Mouse (Mus musculus): ENCODE data around the gene Ankzf1.

Gene Ankzf1

DNA sequence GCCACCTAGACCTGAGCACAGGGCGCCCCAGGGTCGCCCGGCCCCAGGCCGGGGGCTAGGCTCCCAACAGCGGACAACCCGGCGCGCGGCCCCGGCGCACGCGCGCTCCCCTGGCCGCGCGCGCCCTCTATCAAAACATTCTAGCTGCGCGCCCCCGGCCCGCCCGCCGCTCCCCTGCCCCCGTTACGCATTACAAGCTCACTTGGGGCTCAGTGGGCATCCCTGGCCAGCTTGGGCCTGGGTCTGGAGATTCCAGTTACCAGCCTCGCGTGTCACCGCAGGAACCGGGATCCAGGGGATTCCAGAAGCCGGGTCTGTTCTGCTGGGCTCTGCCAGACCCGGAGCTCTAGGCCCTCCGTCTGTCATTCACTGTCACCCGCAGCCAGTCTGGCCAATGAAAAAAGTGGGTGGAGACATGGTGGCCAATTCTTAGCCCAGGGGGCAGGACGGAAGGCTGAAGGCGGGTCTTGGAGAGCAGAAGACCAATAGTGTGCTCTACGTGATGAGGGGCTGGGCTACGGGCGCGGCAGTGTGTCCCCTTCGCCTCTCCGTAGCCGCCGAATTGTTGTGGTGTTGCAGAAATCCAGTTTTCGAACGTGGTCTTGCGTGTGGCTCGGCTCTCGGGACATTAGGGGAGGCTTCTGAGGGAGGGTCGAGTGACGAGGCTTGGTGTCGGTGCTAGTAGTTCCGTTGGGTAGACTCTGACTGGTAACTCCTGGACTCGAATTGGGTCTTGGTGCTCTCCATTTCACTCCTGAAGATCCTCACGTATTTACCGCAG, at the start of gene Ankzf1, which contains the start of gene Atg9a:
Gene Ankzf1, plus strand, starts transcription at position 530 of the 781 bp plus-strand sequence.
Gene Atg9a, minus strand, starts transcription at position 575 of the 781 bp plus-strand sequence.
- peak; percentile 95 for DNase-seq (ENCODE audit: low read depth, low spot score)

DNA sequence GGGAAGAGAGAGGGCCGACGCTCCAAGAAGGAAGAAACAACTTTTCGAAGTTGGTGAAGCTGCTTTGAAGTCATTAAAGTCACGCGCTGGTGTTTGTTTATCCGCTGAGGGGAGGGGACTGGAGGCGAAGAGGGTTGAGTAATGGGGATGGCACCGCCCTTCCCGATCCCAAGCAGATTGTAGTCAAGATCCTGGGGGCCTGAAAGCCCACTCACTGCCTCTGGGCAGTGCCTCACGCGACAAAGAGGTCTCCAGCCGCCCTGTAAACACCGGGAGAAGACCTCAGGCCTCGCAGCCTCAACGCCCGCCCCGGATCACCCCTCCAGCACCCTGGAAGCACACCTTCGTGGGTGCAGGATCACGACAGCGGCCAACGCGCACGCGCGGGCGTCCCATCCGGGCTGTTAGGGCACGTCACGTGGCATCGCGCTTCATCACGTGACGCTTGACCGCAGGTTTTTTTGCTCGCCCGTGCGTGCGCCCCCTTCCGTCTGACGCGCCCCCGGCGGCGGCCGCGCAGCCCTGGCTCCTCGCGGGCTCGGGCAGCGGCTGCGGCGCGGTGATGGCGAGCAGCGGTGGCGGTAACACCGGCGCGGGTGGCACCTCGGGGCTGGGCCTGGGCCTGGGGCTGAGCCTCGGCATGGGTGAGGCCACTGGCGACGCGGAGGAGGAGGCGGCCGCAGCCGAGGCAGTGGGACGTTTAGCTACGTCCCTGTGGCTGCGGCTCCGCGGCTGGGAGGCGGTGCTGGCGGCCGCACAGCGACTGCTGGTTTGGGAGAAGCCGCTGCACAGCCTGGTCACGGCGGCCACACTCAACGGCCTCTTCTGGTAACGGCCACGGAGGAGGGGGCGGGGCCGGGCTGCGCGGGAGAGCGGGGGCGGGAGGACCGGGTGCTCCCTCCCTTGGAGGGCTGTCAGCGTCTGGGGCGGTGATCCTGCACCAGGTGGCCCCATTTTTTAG, 49.4 kb upstream of the Ankzf1 start, which contains the start of the genes Cnppd1 and Retreg2:
Gene Cnppd1, minus strand, starts transcription at position 411 of the 961 bp plus-strand sequence.
Gene Retreg2, plus strand, starts transcription at position 478 of the 961 bp plus-strand sequence.
- DNase-seq (ENCODE audit: low read depth, low spot score): peak; percentile 92

DNA sequence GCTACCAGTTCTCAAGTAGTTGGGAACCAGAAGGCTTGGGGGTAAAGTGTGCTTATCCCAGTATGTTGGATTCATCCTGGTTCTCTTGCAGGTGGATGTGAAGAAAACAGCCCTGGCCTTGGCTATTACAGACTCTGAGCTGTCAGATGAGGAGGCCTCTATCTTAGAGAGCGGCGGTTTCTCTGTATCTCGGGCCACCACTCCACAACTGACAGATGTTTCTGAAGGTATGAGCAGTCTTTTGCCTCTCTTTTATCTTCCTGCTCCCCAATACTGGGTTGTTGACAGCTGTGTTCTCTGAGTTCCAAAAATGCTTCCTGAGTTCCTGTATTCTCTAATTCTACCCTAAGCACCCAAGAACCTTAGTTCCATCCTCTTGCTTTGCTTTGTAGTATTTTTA, 46.4 kb upstream of the Ankzf1 start:
- DNase-seq (ENCODE audit: low read depth, low spot score): no peak

DNA sequence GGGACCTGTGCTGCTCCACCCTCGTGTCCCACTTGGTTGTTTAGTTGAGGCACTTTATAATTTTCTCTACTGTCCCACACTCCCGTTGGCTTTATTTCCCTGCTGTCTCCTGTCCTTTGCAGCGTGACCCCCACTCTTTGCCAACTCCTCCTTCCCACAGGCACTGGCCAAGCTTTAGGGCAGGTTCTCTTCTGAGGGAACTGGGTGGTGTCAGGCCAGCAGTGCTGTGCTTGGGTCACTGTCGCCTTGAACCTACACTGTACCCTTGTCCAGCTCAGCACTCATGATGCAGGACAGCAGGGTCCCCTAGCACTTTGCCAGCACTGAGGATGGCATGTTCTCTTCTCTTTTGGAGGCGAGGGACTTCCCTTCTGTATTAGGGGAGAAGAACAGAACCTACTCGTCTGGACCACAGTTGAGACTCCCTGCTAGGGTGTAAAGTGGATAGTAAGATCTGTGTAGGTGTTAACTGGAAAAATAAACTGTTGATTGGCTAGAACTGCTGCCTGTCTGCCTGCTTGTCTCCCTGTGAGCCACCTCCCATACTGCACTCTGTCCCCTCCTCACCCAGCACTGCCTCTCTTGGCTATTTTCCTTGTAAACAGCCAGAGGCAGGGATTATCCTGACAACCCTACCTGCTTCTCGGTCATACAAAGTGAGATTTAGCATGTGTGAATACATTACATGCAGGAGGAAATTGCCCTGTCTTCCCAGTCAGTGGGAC, 44.4 kb upstream of the Ankzf1 start:
- DNase-seq (ENCODE audit: low read depth, low spot score): no peak

DNA sequence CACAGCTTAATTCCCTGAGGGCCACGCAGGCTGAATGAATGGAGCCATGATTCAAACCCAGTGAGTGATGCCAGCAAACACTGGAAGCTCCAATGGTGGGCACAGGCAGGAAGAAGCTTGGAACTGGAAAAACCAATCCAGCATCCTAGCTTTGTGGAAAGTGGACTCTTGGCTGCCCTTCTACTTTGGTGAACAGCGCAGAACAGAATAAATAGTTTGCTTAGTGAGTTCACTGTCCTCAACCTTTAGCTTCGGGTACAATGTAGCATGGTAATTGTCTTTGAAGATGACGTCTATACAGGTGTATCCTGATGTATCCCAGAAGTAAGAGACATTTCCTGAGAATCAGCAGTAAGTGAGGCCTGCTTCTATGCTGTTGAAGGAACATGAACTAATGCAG, 43.2 kb upstream of the Ankzf1 start:
- no peak for DNase-seq (ENCODE audit: low read depth, low spot score)

DNA sequence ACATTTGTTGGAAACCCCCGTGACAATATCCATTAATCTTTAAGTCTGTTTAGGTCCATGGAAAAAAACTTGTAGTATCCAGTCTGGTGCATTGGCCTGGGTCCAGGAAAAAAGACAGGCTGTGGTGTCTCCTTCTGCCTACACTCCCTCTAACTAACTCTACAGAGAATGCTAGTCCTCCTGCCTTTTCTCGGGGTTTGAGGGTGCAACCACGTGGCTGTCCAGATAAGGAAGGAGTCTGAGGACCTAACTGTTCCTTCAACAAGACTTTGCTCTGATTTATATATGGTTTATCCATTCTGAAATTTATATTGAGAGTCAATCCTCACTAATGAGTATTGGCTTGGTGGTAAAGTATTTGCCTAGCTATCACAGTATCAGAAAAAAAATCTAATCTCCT, 36.1 kb upstream of the Ankzf1 start:
- DNase-seq (ENCODE audit: low read depth, low spot score): no peak

DNA sequence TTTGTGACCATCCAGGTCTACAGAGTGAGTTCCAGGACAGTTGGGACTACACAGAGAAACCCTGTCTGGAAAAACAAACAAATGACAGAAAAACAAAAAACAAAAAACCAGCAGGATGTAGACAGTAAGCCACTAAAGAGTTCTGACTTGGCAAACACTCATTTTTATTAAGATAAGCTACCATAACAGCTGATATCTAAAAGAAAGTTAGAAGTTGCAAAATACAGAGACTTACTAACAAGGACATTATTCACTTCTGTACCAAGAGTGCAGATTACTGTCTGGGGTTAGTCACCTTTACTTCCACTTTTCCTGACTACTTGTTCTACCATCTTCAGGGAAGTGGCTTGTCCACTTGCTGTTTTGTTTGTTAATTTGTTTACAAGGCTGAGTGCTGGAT, 33.0 kb upstream of the Ankzf1 start:
- DNase-seq (ENCODE audit: low read depth, low spot score): no peak

DNA sequence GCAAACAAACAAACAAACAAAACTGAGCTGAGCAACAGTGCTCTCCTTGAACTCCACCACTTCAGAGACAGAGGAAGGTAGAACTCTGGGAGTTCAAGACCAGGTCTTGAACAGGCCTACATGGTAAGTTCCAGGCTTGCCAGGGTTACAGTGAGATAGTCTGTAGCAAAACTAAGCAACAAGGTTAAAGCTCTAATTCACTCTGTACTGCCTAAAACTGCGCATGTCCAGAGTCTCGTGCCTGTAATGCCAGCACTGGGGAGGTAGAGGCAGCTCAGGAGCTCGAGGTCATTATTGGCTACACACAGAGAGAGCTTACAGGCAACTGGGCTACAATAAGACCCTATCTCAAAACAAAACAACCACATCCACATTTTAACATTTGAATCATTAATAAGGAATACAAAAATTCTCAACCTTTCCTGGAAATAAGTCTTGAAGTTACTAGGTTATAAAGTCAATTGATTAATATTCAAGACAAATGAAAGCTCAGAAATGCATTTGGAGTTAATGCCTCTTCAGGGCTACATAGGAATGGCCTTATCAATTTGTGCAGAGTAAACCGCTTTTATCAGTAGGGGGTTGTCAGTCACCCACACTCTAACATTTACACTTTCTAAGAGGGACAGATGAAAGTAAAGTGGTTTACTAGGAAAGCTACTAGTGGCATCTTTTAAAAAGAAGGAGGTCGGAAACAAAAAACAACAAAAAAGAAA, 32.3 kb upstream of the Ankzf1 start:
- DNase-seq (ENCODE audit: low read depth, low spot score): no peak

DNA sequence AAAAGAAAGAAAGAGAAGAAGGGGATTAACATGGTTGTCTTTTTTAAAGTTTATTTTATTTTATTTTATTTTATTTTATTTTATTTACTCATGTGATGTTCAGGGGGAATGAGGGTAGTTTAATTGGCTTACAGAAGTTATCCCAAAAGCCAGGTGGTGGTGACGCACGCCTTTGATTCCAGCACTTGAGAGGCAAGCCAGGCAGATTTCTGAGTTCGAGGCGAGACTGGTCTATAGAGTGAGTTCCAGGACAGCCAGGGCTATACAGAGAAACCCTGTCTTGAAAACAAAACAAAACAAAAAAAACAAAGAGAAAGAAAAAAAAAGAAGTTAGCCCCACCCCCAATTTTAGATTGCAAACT, 31.7 kb upstream of the Ankzf1 start:
- no peak for DNase-seq (ENCODE audit: low read depth, low spot score)

DNA sequence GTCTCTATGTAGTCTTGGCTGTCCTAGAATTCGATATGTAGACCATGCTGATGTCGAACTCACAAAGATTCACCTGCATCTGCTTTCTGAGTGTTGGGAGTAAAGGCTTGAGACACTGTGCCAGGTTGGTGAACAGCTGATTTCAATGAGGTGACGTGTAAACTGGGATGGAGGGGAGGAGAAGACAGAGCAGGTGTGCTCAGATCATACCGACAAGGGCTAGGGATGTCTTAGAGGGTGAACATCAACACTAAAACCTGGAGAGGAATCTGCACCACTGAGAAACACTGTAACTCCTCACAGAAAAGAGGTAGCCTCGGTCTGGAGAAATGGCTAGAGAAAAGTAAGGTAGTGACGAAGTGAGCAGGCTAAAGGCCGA, 23.9 kb upstream of the Ankzf1 start:
- DNase-seq (ENCODE audit: low read depth, low spot score): no peak

DNA sequence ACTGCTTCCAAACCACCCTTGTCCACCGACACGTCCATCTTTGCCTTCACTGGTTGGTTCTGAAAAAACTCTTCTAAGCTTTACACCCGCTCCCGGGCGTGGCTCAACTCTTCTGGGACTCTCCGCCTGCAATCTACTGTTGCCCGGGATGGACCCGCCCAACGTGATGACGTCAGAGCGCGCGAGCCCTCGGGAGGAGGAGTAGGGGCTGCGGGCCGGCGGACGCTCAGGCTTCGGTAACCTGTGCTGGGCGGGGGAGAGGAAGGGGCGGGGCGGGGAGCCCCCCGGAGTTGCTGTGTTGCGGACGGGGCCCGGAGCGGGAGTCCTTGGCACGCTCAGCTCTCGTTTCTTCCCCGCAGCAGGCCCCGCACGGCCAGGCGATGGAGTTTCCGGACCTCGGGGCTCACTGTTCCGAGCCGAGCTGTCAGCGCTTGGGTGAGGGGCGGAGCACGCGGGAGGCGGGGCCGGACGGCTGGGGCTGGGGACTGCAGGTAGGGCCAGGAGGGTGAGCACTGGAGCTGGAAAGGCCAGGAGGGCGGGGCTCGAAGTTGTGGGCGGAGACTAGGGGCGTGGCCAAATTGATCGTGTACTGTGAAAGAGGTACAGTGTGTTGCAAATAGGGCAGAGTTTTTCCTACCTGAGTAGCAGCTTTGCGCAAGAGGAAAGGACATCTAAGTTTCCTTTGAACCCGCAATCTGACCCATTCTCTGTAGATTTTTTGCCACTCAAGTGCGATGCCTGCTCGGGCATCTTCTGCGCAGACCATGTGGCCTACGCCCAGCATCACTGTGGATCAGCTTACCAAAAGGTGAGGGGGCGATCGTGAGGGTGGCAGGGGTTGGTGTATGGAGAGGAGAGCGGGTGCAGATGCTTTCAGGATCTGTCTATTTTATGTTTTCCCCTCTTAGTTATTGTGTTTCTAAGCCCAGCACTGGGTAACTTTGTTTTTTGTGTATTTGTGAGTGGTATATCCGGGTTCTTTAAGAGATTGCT, 23.2 kb upstream of the Ankzf1 start, which contains the start of gene Zfand2b:
Gene Zfand2b, plus strand, starts transcription at position 175 of the 993 bp plus-strand sequence.
- peak; percentile 97 for DNase-seq (ENCODE audit: low read depth, low spot score)

DNA sequence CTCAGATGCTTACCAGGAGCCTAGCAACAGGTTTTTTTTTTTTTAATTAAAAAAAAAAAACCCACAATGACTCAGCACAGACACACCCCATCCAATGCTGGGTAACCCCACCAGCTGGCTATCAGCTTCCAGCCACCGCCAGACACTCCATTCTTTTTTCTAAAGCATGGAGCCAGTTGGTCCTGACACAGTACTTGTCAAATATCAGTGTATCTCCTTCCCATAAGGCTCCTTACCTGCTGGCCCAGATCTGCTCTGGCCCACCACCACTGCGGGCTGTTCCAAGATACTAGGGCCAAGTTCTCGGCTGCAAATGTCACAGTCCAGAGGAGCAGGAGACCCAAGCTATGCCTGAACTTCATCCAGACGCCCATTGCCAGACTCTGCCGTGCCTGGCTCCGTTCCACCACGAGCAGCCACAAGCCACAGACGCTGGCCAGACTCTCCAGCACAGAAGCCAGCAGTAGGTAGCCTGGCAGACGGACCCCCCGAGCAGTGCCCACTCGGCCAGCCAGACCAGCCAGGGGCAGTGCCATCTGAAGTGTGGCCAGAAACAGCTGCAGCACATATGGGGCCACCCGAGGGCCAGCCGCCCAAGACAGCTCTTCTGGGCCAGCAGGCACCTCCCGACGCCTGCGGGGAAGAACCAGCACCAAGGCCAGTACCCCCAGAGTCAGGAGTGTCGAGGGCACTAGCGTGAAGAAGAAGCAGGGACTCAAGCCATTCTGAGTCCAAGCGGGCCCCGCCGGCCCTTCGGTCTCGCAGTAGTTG, 12.4 kb upstream of the Ankzf1 start:
- no peak for DNase-seq (ENCODE audit: low read depth, low spot score)

DNA sequence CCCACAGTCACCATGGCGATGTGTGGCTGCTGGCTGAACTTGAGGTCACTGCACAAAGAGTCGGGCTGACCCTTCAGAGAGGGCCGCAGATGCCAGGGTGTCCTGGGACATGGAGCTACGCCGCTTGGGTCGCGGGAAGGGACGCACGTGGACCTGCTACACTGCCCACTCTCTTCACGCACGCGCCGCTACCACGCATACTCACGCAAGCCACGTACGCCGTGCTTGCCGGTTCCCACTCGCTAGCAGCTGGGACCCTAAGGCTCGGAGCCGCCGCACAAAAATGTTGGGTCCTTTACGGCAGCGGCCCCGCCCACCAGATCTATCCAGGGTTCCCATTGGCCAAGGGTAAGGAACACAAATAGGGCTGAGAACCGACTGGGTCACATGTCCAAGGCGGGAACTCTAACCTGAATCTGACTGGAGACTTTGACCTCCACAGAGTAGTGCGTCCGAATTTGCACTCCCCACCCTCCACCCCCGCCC, 11.8 kb upstream of the Ankzf1 start, which contains the start of gene Abcb6:
Gene Abcb6, minus strand, starts transcription at position 288 of the 486 bp plus-strand sequence.
- DNase-seq (ENCODE audit: low read depth, low spot score): peak; percentile 80

DNA sequence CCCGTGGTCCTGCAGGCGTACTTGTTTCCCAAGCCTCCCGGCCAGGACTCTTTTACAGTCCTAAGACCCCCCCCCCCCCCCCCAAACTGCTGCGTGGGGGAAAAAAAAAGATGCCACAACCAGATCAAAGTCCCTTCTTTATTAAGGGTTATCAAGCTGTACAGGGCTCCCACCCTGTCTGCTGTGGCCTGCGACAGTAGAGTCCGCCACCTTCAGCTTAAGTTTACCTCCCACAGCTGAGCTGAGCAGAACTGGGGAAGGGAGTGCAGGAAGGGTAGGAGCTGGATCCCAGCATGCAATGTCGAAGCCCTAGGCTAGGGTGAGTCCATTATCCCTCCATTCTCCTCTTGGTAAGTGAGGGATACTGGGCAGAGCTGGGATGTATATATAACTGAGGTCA, 11.2 kb upstream of the Ankzf1 start:
- no peak for DNase-seq (ENCODE audit: low read depth, low spot score)

DNA sequence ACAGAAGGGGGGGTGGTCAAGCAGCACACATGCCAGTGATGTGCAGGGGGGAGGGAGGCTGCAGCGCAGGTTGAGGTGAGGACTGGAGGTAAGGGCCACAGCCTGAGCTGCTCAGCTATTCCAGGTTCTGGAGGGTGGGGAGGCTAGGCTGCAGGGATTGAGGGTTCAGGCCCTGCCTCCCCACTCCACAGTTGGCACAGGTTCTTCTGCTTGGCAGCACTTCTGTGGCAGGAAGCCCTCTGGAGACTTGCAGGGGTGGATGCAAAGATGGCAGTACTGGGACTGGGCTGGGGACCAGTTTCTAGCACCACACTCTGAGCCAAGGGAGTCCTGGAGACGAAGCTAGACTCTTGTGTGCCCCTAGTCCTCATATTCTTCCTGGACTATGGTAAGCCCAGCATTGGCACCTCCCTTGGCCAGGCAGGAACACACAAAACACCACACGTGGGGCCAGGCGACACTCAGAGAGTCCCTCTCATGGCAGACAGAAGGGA, 10.5 kb upstream of the Ankzf1 start:
- no peak for DNase-seq (ENCODE audit: low read depth, low spot score)

DNA sequence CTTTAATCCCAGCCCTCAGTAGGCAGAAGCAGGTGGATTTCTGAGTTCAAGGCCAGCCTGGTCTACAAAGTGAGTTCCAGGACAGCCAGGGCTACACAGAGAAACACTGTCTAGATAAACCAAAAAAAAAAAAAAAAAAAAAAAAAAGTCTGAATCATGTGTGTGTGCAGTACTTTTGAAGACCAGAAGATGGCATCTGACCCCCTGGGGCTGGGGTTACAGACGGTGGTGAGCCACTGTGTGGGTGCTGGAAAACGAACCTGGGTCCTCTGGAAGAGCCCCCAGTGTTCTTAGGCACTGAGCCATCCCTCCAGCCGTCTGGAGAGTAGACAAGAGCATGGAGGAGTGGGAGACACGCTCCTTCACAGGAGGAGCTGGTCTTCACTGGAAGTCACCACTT, 9.8 kb upstream of the Ankzf1 start:
- DNase-seq (ENCODE audit: low read depth, low spot score): no peak

DNA sequence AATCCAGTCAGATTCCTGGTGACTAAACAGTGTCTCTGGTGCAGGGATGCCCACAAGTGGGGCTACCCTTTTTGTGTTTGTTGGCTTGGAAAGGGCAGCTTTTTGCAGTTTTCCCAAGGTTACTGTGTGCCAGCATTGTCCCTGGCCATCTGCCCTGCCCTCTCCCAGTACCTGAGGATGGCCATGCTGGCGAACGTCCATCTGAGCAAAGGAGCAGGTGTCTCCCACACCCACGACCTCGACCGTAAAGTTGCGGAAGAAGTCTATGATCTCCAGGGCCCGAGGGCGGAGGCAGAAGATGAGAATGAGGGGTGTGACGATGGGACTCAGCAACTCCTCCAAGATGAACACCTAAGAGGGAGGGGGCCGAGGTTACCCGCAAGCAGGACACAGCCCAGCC, 6.5 kb upstream of the Ankzf1 start:
- no peak for DNase-seq (ENCODE audit: low read depth, low spot score)

DNA sequence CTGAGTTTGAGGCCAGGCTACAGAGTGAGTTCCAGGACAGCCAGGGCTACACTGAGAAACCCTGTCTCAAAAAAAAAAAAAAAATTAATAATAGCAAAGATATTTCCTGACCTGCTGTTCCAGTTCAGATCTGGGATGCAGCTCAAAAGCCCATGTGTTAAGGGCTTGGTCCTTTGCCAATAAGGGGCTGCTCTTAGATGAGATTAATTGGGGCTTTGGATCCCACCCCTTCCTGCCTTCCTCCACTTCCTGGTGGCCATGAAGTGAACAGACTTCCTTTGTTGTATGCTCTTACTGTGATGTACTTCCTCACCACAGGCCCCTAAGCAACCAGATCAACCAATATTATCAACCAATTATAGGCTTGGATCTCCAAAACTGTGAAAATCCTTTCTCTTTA, 4.8 kb upstream of the Ankzf1 start:
- DNase-seq (ENCODE audit: low read depth, low spot score): no peak
